Mouse (Mus musculus): ENCODE measurements around the gene Reln.

GRCm38 (mm10) chr5:22274134-22274533, 70.4 kb downstream of the Reln start:
- no peak for TF ChIP-seq CTCF (IDR thresholded peaks at IDR 0.05; ENCODE audit: insufficient read depth, low read depth, low read length)
- TF ChIP-seq POLR2A (IDR thresholded peaks at IDR 0.05; ENCODE audit: insufficient read depth, low read depth, low read length), result no peak
